Mouse (Mus musculus) spleen, embryonic (tissue): Measurements from ENCODE around the gene Plin5.

Source experiments
- CTCF ChIA-PET: fragments of 350-600 bp; sonication (Branson Sonifier 250); formaldehyde crosslinking; loops from one replicate; lab custom pipeline; 2022; lab: Charles Lee

Gene Plin5

DNA sequence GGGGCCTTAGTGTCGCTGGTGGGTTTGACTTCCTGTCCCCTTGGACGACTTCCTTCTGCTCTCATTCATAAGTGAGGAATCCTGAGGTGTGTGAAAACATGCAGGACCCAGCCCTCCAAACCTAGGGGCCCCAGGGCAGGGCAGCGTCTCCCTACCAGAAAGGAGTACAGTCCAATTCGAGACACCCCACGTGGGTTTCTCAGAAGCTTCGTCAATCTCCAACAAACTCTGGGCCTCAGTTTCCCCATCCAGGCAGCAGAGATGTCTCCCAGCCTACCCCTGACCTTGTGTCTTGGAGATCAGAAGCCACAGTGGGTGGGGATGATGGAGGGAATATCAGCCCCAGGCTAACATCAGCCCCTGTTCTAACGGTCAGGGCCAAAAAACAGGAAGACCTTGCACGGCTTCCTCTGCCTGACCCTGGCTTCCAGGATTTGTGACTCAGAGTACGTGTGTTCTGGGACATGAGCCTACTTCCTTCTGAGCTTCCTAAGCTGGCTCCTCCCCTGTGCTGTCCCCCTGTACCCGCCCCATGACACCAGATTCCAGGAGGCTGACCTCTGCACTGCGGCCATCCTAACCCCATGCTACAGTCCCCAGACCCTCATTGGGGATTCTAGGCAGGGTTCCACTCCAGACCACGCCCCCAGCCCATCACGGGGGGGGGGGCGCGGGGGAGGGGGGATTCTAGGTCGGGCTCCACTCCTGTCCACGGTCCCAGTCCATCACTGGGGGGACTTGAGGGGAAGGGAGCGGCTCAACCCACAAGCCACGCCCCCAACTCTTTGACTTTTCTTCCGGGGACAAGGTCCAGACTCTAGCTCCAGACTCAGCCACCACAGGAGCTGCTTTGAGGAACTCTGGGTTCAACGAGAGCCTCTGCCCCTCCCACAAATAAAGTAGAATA is 16.3 kb upstream of the Plin5 start:
- CTCF ChIA-PET = interaction anchor here (0.5 to 1.2 kb wide), 6 partner anchors 23 to 150 kb away, joined by 3 to 5 read pairs (median 3); no protein-coding TSS in a partner anchor

DNA sequence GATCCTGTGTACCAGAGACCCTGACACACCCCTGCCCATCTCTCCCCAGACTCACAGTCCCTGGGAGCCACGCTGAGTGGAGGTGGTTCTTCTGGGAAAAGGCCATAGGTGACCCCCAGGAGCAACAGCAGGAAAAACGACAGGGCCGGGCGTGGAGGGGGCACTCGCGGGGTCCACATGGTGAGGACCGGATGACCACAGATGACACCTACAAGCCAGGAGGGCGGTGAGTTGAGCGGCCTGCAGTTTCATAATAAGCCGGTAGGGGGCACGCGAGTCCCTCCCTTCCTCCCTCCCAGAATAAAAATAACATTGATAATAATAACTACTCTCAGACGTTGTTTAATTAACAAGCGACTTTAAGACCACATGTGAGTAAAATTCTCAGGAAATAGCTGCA is 15.3 kb upstream of the Plin5 start:
- CTCF ChIA-PET = interaction anchor here (0.5 kb wide), 1 partner anchor 111 kb away, joined by 3 read pairs; no protein-coding TSS in a partner anchor

DNA sequence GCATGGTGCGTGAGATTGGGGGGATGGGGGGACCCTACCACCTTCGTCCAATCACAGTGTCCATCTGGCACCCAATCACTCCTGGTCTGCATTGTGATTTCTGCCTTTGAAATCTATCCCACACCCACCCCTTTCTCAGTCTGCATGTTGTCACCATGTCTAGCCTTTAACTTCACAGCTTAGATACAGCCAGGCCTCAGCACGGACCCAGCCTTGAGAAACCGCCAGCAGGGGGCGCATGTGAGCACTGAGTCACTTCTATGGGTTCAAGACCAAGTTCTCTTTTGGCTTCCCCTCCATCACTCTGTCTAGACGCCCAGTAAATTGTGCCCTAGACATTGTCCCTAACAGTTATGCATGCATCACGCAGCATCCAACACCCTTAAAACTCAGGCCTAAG is 14.4 kb upstream of the Plin5 start:
- CTCF ChIA-PET = interaction anchor here (0.7 to 1.4 kb wide), 2 partner anchors 28 to 171 kb away, joined by 7 to 9 read pairs; no protein-coding TSS in a partner anchor

DNA sequence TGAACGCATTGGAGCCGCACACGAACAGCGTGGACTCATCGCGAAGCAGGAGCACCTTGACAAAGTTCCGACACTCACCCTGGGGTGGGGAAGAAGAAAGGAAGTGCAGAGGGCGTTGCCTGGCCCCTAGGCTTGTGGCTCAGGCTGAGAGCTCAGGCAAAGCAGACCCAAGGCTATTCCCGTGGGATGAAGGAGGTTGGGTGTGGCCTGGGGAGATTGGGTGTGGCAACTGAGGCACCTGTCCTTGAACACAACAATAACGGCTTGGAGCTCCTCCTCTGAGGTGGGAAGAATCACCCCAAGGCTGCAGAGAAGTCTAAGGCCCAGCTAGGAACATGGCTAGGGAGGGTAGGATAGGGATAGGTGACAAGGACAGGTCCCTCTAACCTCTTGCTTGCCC is 13.7 kb upstream of the Plin5 start:
- CTCF ChIA-PET = interaction anchor here (0.6 to 1.4 kb wide), 3 partner anchors 28 to 172 kb away, joined by 7 to 9 read pairs (median 7); no protein-coding TSS in a partner anchor

DNA sequence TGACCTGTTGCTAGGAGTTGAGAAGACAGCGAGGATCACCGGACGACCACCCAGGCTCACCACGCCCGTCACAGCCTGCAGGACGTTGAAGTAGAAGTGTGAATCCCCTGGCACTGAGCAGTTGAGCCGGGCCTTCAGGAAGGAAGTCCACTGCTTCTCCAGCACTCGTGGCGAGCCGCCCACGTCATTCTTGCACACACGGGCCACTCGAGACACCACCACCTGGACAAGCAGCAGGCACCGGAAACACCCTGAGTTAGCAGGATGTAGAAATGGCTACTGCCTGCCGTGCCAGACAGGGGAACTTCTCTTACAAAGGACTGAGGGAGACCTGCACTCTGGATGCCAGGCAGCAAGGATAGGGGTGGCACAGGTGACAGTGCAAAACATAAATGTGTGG is 10.8 kb upstream of the Plin5 start:
- CTCF ChIA-PET = no interaction called here

DNA sequence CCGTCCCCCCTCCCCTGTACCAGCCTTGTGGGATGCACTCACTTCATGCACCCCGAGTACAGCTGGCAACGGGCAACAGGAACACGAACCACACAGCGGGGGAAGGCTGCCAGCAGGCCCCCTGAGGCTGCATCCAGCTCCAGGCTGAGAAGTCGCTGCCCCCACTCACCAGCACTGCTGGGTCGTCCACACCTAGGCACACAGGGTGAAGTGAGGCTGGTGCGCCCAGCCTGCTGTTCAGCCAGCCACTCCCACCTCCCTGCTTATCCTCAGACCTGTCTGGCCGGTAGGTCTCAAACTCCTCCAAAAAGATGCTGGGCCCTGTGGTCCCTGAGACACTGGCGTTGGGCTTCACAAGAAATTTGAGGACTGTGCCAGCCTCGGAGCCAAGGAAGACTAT is 8.8 kb upstream of the Plin5 start:
- CTCF ChIA-PET = no interaction called here

DNA sequence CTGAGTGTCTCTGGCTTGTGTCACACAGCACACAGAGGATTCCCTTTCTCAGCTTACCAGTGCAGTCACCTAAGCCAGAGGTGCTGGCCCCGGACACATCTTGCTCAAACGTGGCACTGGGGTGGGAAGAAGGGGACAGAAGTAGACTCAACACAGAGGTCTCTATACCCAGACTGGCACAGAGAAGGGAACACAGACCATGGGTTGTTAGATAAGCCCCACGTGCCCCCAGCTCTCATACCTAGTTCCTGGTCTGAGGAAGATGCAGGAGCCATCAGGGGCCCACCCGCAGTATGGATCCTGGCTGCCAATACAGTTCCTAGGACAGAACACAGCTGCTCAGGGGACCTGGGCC is 7.9 kb upstream of the Plin5 start:
- CTCF ChIA-PET = no interaction called here

DNA sequence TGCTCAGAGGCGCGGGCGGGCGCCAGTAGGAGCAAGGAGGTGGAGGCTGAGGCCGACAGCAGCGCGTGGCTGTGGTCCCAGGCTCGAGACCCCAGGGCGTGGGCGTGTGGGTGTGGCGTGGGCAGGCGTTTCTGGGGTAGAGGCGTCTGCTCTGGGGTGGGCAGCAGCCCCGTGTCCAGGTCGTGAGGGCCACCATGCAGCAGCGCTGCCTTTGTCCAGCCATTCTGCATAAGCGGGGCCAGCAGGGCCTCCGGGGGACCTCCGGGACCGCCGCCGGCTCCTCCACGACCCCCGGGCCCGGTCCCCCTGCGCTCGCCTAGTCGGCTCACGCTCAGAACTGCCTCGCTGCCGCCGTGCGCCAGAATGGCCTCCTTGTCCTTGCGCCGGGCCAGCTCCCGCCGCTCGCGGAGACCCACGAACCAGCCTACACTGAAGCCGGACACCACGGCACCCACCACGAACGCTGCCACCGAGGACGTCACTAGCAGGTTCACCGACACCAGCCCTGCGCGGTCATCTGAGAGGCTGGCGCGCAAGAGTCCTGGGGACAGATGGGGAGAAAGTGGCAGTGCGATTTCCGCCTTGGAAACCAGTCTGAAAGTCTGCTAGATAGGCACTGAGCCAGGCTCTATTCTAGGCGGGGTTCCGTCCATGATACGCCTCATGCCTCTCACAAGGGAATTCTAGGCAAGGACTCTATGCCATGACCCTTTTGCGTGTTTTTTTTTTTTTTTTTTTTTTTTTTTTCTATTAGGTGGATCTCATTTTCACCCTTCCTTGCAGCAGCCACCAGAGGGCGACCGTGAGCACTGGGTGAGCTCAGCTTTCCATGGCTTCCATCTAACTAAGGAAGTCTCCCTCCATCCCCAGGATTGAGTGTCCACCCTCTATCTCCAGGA is 7.2 kb upstream of the Plin5 start:
- CTCF ChIA-PET = no interaction called here

DNA sequence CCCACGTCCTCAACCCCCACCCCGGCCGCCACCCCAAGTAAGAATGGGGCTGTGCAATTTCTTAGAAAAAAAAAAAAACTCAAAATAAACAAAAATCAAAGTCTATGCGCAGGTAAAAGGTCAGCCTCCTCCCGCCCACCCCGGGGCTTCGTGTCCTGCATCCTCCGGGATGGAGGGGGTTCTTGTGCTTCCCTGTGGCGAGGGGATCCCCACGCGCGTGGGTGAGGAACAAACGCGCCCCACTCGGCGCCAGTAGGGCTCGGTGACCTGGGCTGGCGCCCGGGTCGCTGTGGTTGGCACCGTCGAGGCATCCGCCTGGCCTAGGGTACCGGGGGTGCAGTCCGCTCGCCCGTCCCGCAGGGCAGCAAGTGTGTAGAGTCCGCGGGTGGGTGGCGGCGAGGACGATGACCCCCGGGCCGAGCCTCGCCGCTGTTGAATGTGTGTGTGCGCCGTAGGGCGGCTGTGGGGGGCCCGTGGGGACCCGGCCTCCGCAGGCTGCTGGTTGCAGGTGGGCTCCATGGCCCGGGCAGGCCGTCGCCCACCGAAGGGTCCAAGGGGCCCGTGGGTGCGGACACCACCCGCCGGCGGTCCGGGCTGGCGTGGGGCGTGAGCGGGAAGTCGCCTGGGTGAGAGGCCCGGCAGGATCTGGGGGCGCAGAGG is 6.4 kb upstream of the Plin5 start:
- CTCF ChIA-PET = no interaction called here

DNA sequence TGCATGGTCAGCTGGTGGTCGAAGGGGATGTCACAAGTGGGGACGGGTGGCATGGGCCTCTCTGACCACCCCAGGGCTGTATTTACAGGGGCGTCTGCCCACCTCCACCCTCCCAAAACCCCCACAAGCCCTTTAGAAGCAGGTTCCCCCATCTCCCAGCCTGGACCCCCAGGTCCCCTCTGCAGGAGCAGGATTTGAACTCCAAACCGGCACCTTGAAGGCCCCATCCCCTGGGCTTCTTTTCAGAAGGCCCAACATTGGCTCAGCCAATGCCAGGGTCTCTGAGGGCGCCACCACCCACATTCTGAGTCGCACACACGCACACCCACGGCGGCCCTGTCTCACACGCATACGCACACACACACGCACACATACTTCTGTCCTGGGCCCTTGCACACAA is 5.8 kb upstream of the Plin5 start:
- CTCF ChIA-PET = no interaction called here

DNA sequence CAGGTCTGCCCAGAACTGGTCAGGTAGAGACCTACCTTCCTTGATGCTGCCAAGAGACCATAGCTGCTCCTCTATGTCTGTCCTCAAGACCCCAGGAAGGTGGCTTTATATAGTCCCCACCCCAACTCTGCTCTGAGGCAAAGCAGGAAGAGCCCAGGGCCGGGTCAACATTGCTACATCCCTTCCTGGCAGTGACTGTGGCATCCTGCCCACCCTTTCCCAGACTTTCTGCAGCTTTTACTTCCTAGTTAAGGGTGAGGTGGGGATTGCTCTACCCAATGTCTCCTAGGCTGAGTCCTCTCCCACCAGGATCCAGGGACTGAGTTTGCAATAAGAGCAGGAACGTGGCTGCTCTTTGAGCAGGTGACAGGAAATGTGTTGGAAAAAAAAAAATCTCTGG is 4.4 kb upstream of the Plin5 start, which contains the start of gene Lrg1:
Gene Lrg1, minus strand, starts transcription at position 176 of the 400 bp plus-strand sequence.
- CTCF ChIA-PET = interaction anchor here (0.6 kb wide), 1 partner anchor 171 kb away, joined by 4 read pairs; the partner anchor contains the start of gene Plin3

DNA sequence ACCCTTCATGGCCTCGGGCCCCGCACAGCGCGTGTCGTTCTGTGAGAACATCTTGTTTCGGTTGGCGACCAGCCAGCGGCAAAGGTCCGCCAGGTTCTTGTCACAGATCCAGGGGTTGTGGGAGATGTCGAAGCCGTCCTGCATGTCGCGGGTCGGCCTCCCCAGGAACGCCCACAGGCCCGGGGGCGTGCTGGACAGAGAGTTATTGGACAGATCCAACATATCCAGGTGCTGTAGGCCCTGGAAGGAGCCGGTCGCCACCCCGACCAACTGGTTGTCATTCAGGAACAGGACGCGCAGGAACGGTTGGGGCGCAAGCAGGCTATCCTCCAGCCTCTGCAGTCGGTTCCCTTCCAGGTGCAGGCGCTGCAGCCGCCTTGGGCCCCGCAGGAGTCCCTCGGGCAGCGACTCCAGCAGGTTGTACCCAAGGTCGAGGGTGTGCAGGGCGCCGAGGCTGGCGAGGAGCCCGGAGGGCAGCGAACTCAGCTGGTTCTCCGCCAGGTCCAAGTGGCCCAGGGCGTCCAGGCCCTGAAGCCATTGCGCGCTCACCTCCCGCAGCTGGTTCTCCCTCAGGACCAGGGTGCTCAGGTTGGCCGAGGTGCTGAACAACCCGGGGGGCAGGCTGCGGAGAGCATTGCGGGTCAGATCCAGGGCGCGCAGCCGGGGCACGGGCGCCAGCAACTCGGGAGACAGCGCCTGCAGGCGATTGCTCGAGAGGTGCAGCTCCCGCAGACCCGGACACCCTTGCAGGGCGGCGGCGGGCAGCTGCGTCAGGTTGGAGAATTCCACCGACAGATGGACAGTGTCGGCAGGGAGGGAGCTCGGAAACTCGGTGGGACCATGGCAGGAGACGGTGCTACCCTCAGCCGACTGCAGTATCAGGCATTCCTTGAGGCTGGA is 2.8 kb upstream of the Plin5 start:
- CTCF ChIA-PET = no interaction called here

DNA sequence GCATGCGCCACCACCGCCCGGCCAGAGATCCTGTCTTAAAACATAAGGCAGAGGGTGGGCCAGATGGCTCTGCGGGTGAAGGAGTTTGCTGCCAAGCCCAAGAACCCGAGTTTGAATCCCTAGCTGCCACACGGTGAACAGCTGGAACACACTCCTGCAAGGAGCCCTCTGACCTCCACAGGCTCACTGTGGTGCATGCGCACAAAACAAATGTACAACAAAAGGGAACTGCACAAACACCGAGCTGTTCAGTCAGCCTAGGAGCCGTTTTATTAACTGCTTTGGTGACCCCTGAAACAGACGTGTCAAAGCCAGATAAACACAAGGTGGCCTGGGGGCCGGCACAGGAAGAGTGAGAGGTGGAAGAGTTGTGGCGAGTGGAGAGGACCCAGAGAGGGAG is 2.0 kb upstream of the Plin5 start:
- CTCF ChIA-PET = interaction anchor here (0.5 kb wide), 1 partner anchor 1181 kb away, joined by 3 read pairs; no protein-coding TSS in a partner anchor

DNA sequence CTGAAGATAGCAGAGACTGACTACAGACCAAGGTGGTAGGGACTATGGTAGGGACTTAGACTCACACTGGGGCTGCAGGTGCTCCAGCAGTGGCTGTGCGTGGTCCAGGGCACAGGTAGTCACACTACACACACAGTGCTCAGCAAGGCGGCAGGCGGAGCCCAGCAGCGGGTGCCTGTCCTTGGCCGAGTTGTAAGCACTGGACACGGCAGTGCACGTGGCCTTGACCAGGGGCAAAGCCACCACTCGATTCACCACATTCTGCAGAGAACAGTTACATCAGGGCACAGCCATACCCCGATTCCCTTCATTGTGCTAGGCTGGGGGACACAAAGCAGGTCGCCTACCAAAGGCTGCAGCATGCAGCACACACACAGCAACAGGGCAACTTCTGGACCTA is 1.2 kb downstream of the Plin5 start:
- CTCF ChIA-PET = interaction anchor here (0.6 kb wide), 2 partner anchors 8 to 243 kb away, joined by 5 to 6 read pairs; no protein-coding TSS in a partner anchor

DNA sequence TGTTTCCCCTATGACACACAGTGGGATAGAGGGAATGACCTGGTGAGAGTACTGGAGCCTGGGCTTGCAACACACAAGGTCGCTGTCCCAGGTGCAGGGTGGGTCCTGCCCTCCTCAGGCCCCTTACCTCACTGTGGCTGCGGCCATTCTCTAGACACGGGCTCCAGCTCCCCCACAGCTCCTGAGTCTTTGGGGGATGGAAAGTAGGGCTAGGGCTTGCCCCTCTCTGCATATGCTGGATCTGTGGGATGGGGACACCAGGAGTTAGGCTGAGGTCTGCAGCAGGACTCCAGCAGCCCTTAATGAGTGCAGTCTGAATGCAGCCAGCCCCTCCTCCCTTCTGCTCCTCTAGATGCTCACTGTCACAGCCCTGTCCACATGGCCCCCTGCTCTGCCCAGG is 4.7 kb downstream of the Plin5 start:
- CTCF ChIA-PET = interaction anchor here (0.6 kb wide), 1 partner anchor 151 kb away, joined by 15 read pairs; no protein-coding TSS in a partner anchor

DNA sequence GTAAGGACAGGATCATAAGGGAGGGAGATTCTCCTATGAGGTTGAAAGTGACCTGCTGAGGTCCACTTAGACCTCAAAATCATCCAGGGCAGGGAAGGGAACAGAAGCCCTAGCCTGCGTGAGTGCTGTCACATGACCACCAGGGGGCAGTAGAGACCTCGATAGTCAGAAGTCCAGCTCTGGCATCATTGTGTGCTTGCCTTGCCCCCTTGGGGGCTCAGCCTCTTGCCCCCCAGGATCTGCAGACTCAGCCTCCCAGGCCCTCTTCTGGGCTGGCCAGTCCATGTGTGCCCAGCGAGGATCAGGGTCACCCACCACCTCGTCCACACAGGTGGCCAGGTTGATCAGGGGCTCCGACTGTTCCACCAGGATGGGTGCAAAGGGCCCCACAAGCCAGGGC is 5.5 kb downstream of the Plin5 start:
- CTCF ChIA-PET = interaction anchor here (0.5 kb wide), 1 partner anchor 222 kb away, joined by 3 read pairs; no protein-coding TSS in a partner anchor

DNA sequence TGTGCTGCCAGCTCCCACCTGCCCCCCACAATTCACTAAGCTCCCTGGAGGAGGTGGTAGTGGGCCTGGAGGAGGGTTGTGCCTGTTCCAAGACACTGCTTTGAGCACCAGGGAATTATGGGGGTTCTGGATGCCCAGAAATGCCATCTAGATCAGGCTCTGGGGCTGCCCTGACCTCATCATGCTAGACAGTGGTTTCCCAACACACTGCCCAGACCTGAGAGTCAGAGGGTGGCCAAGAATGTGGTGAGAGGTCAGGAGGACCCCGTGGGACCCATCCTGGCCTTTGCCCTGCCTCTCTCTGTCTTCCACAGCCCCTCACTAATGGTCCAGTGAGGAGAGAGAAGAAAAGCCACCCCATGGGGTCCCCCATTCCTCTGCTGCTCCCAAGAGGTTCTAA is 6.4 kb downstream of the Plin5 start:
- CTCF ChIA-PET = interaction anchor here (0.9 kb wide), 1 partner anchor 108 kb away, joined by 3 read pairs; the partner anchor contains the start of gene Dpp9

DNA sequence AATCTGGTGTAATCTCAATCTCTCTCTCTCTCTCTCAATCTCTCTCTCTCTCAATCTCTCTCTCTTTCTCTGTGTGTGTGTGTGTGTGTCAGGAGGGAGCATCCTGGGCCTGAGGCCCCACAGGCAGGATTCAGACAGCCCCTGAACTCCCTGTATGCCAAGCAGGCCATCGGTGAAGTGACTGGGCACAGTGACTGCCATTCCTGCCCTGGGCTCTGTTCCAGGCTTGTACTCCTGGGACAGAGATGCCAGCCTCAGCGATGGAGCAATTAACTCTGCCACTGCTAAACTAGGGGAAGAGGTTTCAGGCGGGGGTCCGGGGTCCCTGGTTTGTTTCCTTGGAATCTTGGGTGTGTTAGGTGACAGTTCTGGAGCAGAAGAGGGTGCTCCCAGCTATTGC is 6.8 kb downstream of the Plin5 start:
- CTCF ChIA-PET = no interaction called here

DNA sequence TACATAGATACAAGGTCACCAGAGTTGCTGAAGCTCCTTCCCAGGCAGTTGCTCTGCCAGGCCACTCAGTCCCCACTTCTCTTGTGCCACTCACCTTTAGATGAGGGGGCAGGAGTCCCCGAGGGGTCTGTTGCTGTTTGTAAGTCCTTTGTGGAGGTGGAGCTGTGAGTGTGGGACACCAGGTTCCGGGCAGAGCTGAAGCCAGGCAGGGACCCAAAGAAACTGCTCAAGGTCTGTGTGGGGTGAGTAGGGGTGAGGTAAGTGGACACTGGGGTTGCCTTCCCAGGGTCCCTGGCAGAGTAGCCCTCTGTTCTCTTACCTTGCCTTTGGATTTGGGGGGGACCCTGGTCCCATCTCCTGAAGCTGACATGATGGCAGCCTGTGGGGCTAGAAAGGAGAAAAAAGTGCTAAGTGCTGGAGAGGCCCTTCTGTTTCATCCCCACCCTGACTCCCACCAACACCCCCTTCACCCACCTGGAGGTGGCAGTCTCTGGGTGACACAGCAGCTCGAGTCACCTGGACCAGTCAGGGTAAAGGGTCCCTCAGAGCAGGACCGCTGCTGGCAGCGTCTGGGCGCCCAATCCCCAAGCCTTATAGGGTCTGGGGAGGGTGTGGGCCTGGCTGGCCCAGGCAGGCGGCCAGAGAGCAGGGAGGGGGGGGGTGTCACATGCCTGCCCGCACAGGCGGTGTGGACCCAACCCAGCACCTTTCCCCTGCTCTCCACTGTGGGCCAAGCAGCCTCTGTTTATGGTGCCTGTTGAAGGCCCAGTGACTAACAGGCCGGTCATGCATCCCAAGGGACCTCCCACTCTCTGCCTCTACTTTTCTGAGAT is 8.0 kb downstream of the Plin5 start, which contains the start of gene Plin4:
Gene Plin4, minus strand, starts transcription at position 585 of the 833 bp plus-strand sequence.
- CTCF ChIA-PET = interaction anchor here (0.5 kb wide), 1 partner anchor 73 kb away, joined by 5 read pairs; no protein-coding TSS in a partner anchor
